Mouse (Mus musculus): ENCODE data around the gene Brd7. TPM values are rescaled to one million over a fixed set of nuclear protein-coding genes. Genes with fewer than 3 reads are reported as not detected.

Brd7 gene
- polyA plus RNA-seq, 1 experiment = 30.7 TPM

DNA sequence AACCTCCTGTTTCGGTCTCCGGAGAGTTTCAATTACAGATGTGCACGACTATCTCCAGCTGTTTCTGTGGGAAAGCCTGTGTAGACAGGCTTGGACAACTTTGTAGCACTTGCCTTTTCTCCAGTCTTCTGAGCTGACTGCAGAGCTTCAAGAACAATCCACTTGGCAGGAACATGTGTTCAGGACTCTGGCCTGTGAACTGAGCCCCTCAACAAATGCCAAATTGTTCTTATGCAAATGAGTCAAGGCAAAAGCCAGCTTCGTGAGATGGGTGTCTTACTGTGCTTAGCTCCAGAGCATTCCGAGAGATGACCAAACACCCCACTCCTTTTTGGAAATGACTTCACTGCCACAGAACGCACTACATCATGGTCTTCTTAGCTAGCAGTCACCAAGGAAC lies 33.3 kb downstream of the Brd7 start:
- Histone ChIP-seq H3K36me3 (ENCODE audit: control insufficient read depth, insufficient read depth, low read length) (peaks cover 1% of the 10 kb centered on the region), H3K27ac (ENCODE audit: control insufficient read depth, insufficient read depth, low read depth, low read length) (no peak overlapping the region)
- no peak for TF ChIP-seq CTCF (IDR thresholded peaks at IDR 0.05; ENCODE audit: control insufficient read depth, insufficient read depth, insufficient replicate concordance, low read depth, low read length)
- TF ChIP-seq POLR2A (IDR thresholded peaks at IDR 0.05; ENCODE audit: control insufficient read depth, low read depth, low read length) = no peak

GRCm38 (mm10) chr8:88326328-88326727 lies 35.7 kb downstream of the Brd7 start:
- Histone ChIP-seq H3K36me3 (ENCODE audit: control insufficient read depth, insufficient read depth, low read length) (no peaks in the 10 kb centered on the region; the same call in 1 of the 2 replicates), H3K27me3 (ENCODE audit: control insufficient read depth, insufficient read depth, low read length) (no peaks in the 10 kb centered on the region), H3K4me1 (ENCODE audit: control insufficient read depth, insufficient read depth, low read length) (no peaks in the 10 kb centered on the region), H3K4me3 (ENCODE audit: control insufficient read depth, low read depth, low read length) (no peak overlapping the region), H3K27ac (ENCODE audit: control insufficient read depth, insufficient read depth, low read depth, low read length) (no peak overlapping the region)
- TF ChIP-seq CTCF (IDR thresholded peaks at IDR 0.05; ENCODE audit: control insufficient read depth, insufficient read depth, insufficient replicate concordance, low read depth, low read length) (no peak), POLR2A (IDR thresholded peaks at IDR 0.05; ENCODE audit: control insufficient read depth, low read depth, low read length) (no peak)

More for the DNA sequence above, 33.3 kb downstream of the Brd7 start:
- no peaks in the 10 kb centered on the region for H3K27me3 ChIP-seq (ENCODE audit: control insufficient read depth, insufficient read depth, low read length)
- no peak overlapping the region for H3K4me3 ChIP-seq (ENCODE audit: control insufficient read depth, low read depth, low read length)
- no peaks in the 10 kb centered on the region for H3K4me1 ChIP-seq (ENCODE audit: control insufficient read depth, insufficient read depth, low read length)

- no peak overlapping the region for H3K4me3 ChIP-seq (ENCODE audit: control insufficient read depth, low read depth, low read length)
- TF ChIP-seq POLR2A (IDR thresholded peaks at IDR 0.05; ENCODE audit: control insufficient read depth, low read depth, low read length) (no peak), CTCF (IDR thresholded peaks at IDR 0.05; ENCODE audit: control insufficient read depth, insufficient read depth, insufficient replicate concordance, low read depth, low read length) (no peak)
- H3K27me3 ChIP-seq (ENCODE audit: control insufficient read depth, insufficient read depth, low read length) = no peaks in the 10 kb centered on the region
- H3K27ac ChIP-seq (ENCODE audit: control insufficient read depth, insufficient read depth, low read depth, low read length) = no peak overlapping the region
- H3K36me3 ChIP-seq (ENCODE audit: control insufficient read depth, insufficient read depth, low read length) = no peaks in the 10 kb centered on the region; the same call in 1 of the 2 replicates
- H3K4me1 ChIP-seq (ENCODE audit: control insufficient read depth, insufficient read depth, low read length) = no peaks in the 10 kb centered on the region
These were observed 36.2 kb downstream of the Brd7 start for GRCm38 (mm10) chr8:88325795-88326194.

- Histone ChIP-seq H3K4me1 (ENCODE audit: control insufficient read depth, insufficient read depth, low read length) (no peaks in the 10 kb centered on the region), H3K27me3 (ENCODE audit: control insufficient read depth, insufficient read depth, low read length) (no peaks in the 10 kb centered on the region), H3K4me3 (ENCODE audit: control insufficient read depth, low read depth, low read length) (no peak overlapping the region), H3K36me3 (ENCODE audit: control insufficient read depth, insufficient read depth, low read length) (no peaks in the 10 kb centered on the region; the same call in 1 of the 2 replicates), H3K27ac (ENCODE audit: control insufficient read depth, insufficient read depth, low read depth, low read length) (no peak overlapping the region)
- no peak for TF ChIP-seq POLR2A (IDR thresholded peaks at IDR 0.05; ENCODE audit: control insufficient read depth, low read depth, low read length)
- no peak for TF ChIP-seq CTCF (IDR thresholded peaks at IDR 0.05; ENCODE audit: control insufficient read depth, insufficient read depth, insufficient replicate concordance, low read depth, low read length)
These were observed 36.7 kb downstream of the Brd7 start for GRCm38 (mm10) chr8:88325251-88325650.

- H3K4me3 ChIP-seq (ENCODE audit: control insufficient read depth, low read depth, low read length) = no peak overlapping the region
- no peak overlapping the region for H3K27ac ChIP-seq (ENCODE audit: control insufficient read depth, insufficient read depth, low read depth, low read length)
- no peaks in the 10 kb centered on the region for H3K4me1 ChIP-seq (ENCODE audit: control insufficient read depth, insufficient read depth, low read length)
- TF ChIP-seq CTCF (IDR thresholded peaks at IDR 0.05; ENCODE audit: control insufficient read depth, insufficient read depth, insufficient replicate concordance, low read depth, low read length) (no peak), POLR2A (IDR thresholded peaks at IDR 0.05; ENCODE audit: control insufficient read depth, low read depth, low read length) (no peak)
- no peaks in the 10 kb centered on the region for H3K27me3 ChIP-seq (ENCODE audit: control insufficient read depth, insufficient read depth, low read length)
- H3K36me3 ChIP-seq (ENCODE audit: control insufficient read depth, insufficient read depth, low read length) = no peaks in the 10 kb centered on the region; the same call in 1 of the 2 replicates
These were observed 37.2 kb downstream of the Brd7 start for GRCm38 (mm10) chr8:88324760-88325159.

DNA sequence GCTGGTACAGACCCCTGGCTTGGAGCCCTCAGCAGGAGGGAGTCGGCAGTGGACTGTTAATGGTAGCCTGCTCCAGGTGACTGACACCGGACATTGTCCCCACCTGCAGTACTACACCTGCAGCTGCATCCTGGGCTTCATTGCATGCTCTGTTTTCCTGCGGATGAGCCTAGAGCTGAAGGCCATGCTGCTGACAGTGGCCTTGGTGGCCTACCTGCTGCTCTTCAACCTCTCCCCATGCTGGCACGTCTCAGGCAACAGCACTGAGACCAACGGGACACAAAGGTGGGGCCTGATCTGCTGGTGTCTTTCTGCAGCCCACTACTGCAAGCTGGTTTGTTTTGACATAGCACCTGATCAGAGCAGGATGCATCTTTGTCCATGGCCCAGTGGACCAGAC lies 38.5 kb downstream of the Brd7 start:
- Histone ChIP-seq H3K4me1 (ENCODE audit: control insufficient read depth, insufficient read depth, low read length) (no peaks in the 10 kb centered on the region), H3K27ac (ENCODE audit: control insufficient read depth, insufficient read depth, low read depth, low read length) (no peak overlapping the region), H3K4me3 (ENCODE audit: control insufficient read depth, low read depth, low read length) (no peak overlapping the region), H3K36me3 (ENCODE audit: control insufficient read depth, insufficient read depth, low read length) (no peaks in the 10 kb centered on the region), H3K27me3 (ENCODE audit: control insufficient read depth, insufficient read depth, low read length) (no peaks in the 10 kb centered on the region)
- TF ChIP-seq CTCF (IDR thresholded peaks at IDR 0.05; ENCODE audit: control insufficient read depth, insufficient read depth, insufficient replicate concordance, low read depth, low read length) (no peak), POLR2A (IDR thresholded peaks at IDR 0.05; ENCODE audit: control insufficient read depth, low read depth, low read length) (no peak)

DNA sequence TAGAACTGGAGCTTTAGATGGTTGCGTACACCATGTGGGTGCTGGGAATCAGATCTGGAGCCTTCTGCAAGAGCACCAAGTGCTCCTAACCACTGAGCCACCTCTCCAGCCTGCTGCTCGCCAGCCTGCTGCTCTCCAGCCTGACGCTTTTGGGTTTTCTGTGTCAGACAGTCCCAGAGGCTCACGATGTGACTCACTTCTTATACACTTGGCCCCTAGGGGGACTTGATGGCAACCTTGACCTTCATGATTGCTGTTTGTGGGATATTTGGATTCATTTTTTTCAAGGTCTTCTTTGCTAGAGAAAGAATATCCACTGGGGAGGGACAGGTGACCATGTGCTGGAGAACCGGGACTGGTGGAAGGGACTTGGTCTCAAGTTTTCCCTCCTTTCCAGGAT lies 40.6 kb downstream of the Brd7 start:
- Histone ChIP-seq H3K27ac (ENCODE audit: control insufficient read depth, insufficient read depth, low read depth, low read length) (no peak overlapping the region), H3K4me1 (ENCODE audit: control insufficient read depth, insufficient read depth, low read length) (no peaks in the 10 kb centered on the region), H3K4me3 (ENCODE audit: control insufficient read depth, low read depth, low read length) (no peak overlapping the region), H3K36me3 (ENCODE audit: control insufficient read depth, insufficient read depth, low read length) (no peaks in the 10 kb centered on the region), H3K27me3 (ENCODE audit: control insufficient read depth, insufficient read depth, low read length) (no peaks in the 10 kb centered on the region)
- TF ChIP-seq POLR2A (IDR thresholded peaks at IDR 0.05; ENCODE audit: control insufficient read depth, low read depth, low read length) (no peak), CTCF (IDR thresholded peaks at IDR 0.05; ENCODE audit: control insufficient read depth, insufficient read depth, insufficient replicate concordance, low read depth, low read length) (no peak)

GRCm38 (mm10) chr8:88320134-88320533 lies 41.9 kb downstream of the Brd7 start:
- Histone ChIP-seq H3K4me1 (ENCODE audit: control insufficient read depth, insufficient read depth, low read length) (peaks cover 2% of the 10 kb centered on the region; the same call in 1 of the 2 replicates), H3K36me3 (ENCODE audit: control insufficient read depth, insufficient read depth, low read length) (no peaks in the 10 kb centered on the region), H3K27ac (ENCODE audit: control insufficient read depth, insufficient read depth, low read depth, low read length) (no peak overlapping the region), H3K4me3 (ENCODE audit: control insufficient read depth, low read depth, low read length) (no peak overlapping the region), H3K27me3 (ENCODE audit: control insufficient read depth, insufficient read depth, low read length) (no peaks in the 10 kb centered on the region)
- TF ChIP-seq POLR2A (IDR thresholded peaks at IDR 0.05; ENCODE audit: control insufficient read depth, low read depth, low read length) = no peak
- TF ChIP-seq CTCF (IDR thresholded peaks at IDR 0.05; ENCODE audit: control insufficient read depth, insufficient read depth, insufficient replicate concordance, low read depth, low read length) = no peak
